ENCODE assay signal across 27 mouse cellular contexts in the genomic region with DNA sequence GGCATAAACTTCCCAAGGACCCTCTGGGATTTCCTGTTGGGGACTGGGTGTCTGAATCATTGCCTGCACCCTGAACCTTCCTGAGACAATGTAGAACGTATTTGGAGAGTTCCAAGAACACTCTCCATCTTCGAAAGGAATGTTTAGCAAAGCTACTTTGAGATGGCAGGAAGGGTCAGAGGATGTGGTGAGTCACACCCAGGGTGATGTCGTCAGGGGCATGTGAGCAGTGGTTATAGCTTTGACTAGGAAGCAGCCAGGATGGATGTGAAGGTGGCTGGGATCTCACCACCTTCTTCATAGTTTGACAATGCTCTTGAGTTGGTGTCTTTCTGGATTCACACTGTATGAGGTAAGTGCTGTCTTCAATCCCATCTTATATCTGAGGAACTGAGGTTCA. TPM values are rescaled to one million over a fixed set of nuclear protein-coding genes. Genes with fewer than 3 reads are reported as not detected.
DNase-seq lines count a peak whose midpoint lies in the region; ATAC-seq and TF ChIP-seq lines count a peak whose summit lies in the region.
"Had no signal": no experiment of that assay in that cellular context is flagged by ENCODE, and none has a peak within 500 bp of the region (broad histone marks: within the 10 kb centered on the region; RNA-seq: fewer than 3 reads in every experiment).

No protein-coding gene starts in this region.

- DNase-seq in 3T3-L1 (ENCODE audit: low read depth, low spot score) = peak; percentile 82
- no peak for DNase-seq in gastrocnemius, postnatal 36 days
- no peak for DNase-seq in layer of hippocampus, postnatal 10 days (ENCODE audit: low spot score in 2 of 2)
- no peak for DNase-seq in frontal cortex, postnatal 36 days (ENCODE audit: low spot score in 2 of 2)
- DNase-seq: adrenal gland, postnatal 14 days; cerebellum, adult 18-20 months; cerebellum, postnatal 14 days; gastrocnemius, postnatal 25 days; heart, adult 2 months; kidney, adult 9 months; kidney, postnatal 10 days; liver; lung, adult 2 months; right cerebral cortex, postnatal 4 days; thymus, adult 2 months; thymus, postnatal 4 days had no signal

- no peak overlapping the region for H3ac ChIP-seq in C2C12 (ENCODE audit: control insufficient read depth, insufficient read length, low read depth)

- H3K27ac ChIP-seq in bone marrow macrophage, adult 2 months (ENCODE audit: insufficient read depth, low read depth, low read length) = peak overlapping the region; percentile 25
- H3K27ac ChIP-seq: forebrain, embryonic 12.5 days; heart, adult 2 months; hindbrain, embryonic 12.5 days; liver, embryonic 14.5 days; neural tube, embryonic 13.5 days had no signal

- H3K4me1 ChIP-seq in bone marrow macrophage, adult 2 months (ENCODE audit: control insufficient read depth, insufficient read depth, low read length) = peaks cover 21% of the 10 kb centered on the region
- H3K4me1 ChIP-seq: heart, embryonic 12.5 days; hindbrain, embryonic 12.5 days; neural tube, embryonic 13.5 days had no signal

- H3K36me3 ChIP-seq in C2C12 (ENCODE audit: control insufficient read depth, insufficient read depth) = no peaks in the 10 kb centered on the region
- H3K36me3 ChIP-seq: forebrain, embryonic 12.5 days; heart, embryonic 12.5 days; hindbrain, embryonic 12.5 days; neural tube, embryonic 13.5 days had no signal

- no peak for TF ChIP-seq CTCF in C2C12 (IDR thresholded peaks at IDR 0.05; ENCODE audit: control insufficient read depth, insufficient read depth, insufficient read length)
- no peak for TF ChIP-seq CTCF in bone marrow macrophage, adult 2 months (IDR thresholded peaks at IDR 0.05; ENCODE audit: low read depth, low read length)

- H3K79me2 ChIP-seq in C2C12 (ENCODE audit: control insufficient read depth, insufficient read depth) = no peaks in the 10 kb centered on the region

- no peaks in the 10 kb centered on the region for H3K79me3 ChIP-seq in C2C12 (ENCODE audit: low read depth)

- no peak overlapping the region for H3K4me3 ChIP-seq in C2C12 (ENCODE audit: insufficient read depth, poor library complexity, severe bottlenecking)
- no peak overlapping the region for H3K4me3 ChIP-seq in bone marrow macrophage, adult 2 months (ENCODE audit: insufficient read depth, low read length)
- H3K4me3 ChIP-seq: erythroblast, embryonic 14.5 days; forebrain, embryonic 12.5 days; heart, adult 2 months; heart, embryonic 12.5 days; hindbrain, embryonic 12.5 days; neural tube, embryonic 13.5 days had no signal

- intact Hi-C loops in gastrocnemius, postnatal 36 days (cut with DNase I) = no loop called here

- peak; percentile 46; the same call in 1 of the 2 replicates for ATAC-seq in megakaryocyte progenitor cell, adult 5-6 weeks (replicated peaks; ENCODE audit: poor library complexity)
- ATAC-seq: intestine, postnatal 0 days; midbrain, embryonic 16.5 days had no signal

- TF ChIP-seq POLR2A in bone marrow macrophage, adult 2 months (IDR thresholded peaks at IDR 0.05; ENCODE audit: borderline replicate concordance, low read depth, low read length) = no peak

- H3K27me3 ChIP-seq in C2C12 (ENCODE audit: control insufficient read depth, insufficient read depth, insufficient read length) = no peaks in the 10 kb centered on the region
- H3K27me3 ChIP-seq: forebrain, embryonic 12.5 days; heart, embryonic 12.5 days; hindbrain, embryonic 12.5 days; neural tube, embryonic 13.5 days had no signal

TF ChIP-seq in C2C12, 6 proteins besides CTCF, POLR2A, EP300 and RAD21:
- TF ChIP-seq MAX (IDR thresholded peaks at IDR 0.05) (peak; percentile 24), FOSL1 (IDR thresholded peaks at IDR 0.05; ENCODE audit: insufficient read depth, low read length, poor library complexity, severe bottlenecking) (no peak), USF1 (IDR thresholded peaks at IDR 0.05; ENCODE audit: low read depth) (peak; percentile 60), MYOG (IDR thresholded peaks at IDR 0.05; ENCODE audit: control insufficient read depth, extremely low read depth, insufficient read length) (no peak), CEBPB (IDR thresholded peaks at IDR 0.05; ENCODE audit: low read depth) (peak; percentile 21), MYOD1 (IDR thresholded peaks at IDR 0.05; ENCODE audit: control insufficient read depth, insufficient read length, low read depth) (no peak)

RNA-seq across cellular contexts. Expression of a gene that starts 9.4 kb away (rescaled TPM):
- polyA plus RNA-seq in C2C12 (2012; fragmentation: generic; extraction: Trizol) = 6.6 TPM
- 16.8 and 17.2 TPM in 2 replicates for polyA plus RNA-seq in bone marrow macrophage, adult 2 months (2012; ENCODE audit: insufficient read depth, insufficient read length, missing spikeins)
- total RNA-seq in megakaryocyte progenitor cell, adult 5-6 weeks (2015) = 11.5 and 11.7 TPM in 2 replicates
- total RNA-seq in megakaryocyte progenitor cell, adult 5-6 weeks (2017) = 2.7 and 3.9 TPM in 2 replicates
- 10 to 100 TPM; 19.9 to 26.6 TPM for total RNA-seq in gastrocnemius, postnatal 36 days (2021)
- total RNA-seq in layer of hippocampus, postnatal 10 days (2021) = 100 to 1,000 TPM in 1 of 2 experiments, 10 to 100 TPM in 1; 92.1 to 104 TPM
